Mouse (Mus musculus) adrenal gland, postnatal 4 days (tissue): ENCODE data around the gene Hoxa9. TPM values are rescaled to one million over a fixed set of nuclear protein-coding genes. Genes with fewer than 3 reads are reported as not detected.
A peak's percentile ranks its signal among the peaks of the same experiment; 100 is the strongest.

Source experiments
- DNase-seq, 2 experiments: peaks; one replicate each; pipeline ENCODE4 v3.0.0; 2021 to 2022; ENCODE audit warnings: low spot score in 2 of 2, mixed read lengths in 2 of 2
- microRNA-seq: library from miRNA; unstranded; fragments of <30 nt; microRNA quantifications from one replicate; pipeline ENCODE4 v1.2.0, GENCODE M21; 2021
- total RNA-seq, 2 experiments: library from RNA; stranded (reverse); gene quantifications; 2 replicates each; pipeline ENCODE4 v1.2.3; 2021

Gene Hoxa9
- total RNA-seq, 2 experiments from 2014 or later: 4.5 to 14.6 TPM

GRCm38 (mm10) chr6:52185222-52185621, 45.7 kb downstream of the Hoxa9 start:
- DNase-seq: no peak

DNA sequence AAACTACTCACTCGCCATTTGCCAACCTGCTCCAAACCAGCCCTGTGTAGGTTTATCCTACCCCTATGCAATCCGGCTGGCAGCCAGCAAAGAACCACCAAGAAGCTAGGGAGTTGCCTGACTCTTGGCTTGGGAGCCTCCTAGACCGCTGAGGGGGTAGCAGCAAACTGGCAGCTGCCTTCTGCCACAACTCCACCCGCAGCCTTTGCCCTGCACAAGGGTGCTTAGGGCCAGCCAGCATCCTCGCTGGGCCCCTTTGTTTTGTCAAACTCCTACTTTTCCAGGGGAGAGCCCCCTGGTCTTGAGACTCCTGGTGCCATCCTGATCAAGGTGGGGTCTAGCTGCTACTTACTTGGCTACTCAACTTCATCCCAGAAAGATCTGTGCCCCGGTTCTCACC, 46.2 kb downstream of the Hoxa9 start:
- no peak for DNase-seq

DNA sequence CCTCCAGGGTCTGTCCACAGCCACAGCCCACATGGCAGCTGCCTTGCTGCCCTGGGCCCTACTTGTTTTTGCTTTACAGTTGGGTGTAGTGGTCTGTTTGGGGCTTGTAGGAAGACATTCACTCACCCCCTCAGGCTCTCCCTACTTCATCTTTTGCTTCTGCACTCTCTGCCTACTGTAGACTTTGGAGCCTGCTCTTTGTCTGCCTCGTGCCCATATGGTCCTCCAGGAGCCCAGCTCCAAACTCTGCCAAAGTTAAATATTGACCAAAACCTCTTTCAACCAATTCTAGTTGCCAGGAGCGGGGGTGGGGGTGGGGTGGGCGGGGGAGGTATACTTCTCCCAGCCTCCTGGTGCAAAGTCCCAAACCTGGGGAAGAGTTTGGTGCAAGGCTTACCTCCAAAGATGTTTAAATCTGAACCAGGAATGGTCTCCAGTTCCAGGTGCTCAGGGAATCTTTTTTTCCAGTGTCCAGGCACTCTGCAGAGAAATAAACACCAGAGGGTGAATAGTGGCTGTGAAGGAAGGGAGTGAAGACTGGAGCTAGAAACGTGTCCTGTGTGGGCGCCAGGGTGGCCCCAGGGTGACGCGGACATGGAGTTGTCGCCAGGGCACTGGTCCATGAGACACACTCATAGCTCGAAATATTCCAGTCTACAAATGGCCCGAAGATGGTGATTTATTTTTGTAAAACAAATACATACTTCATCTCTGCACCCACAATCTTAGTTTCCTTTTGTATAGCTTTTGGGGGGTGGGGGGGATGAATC, 47.4 kb downstream of the Hoxa9 start:
- DNase-seq: no peak

DNA sequence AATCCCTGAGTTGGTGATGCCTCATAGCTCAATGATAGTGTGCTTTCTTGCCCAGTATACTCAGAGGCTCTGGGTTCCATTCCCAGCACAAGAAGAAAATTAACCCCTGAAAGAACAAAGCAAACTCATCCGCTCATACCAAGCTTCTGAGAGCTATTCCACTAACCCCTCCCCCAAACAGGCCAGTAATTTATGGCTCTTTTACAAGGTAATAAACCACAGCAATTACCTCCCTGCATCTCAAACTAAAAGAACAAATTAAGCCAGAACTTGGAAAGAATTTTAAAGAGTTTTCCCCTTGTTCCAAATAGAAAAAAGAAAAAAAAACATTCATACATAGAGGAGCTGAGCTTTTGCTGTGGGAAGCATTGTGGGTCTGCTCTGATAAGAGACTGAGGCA, 48.1 kb downstream of the Hoxa9 start:
- DNase-seq: no peak

- no peak for DNase-seq
Measured at GRCm38 (mm10) chr6:52182030-52182429, 48.9 kb downstream of the Hoxa9 start.

- no peak for DNase-seq
Measured at GRCm38 (mm10) chr6:52180726-52181125, 50.2 kb downstream of the Hoxa9 start.

DNA sequence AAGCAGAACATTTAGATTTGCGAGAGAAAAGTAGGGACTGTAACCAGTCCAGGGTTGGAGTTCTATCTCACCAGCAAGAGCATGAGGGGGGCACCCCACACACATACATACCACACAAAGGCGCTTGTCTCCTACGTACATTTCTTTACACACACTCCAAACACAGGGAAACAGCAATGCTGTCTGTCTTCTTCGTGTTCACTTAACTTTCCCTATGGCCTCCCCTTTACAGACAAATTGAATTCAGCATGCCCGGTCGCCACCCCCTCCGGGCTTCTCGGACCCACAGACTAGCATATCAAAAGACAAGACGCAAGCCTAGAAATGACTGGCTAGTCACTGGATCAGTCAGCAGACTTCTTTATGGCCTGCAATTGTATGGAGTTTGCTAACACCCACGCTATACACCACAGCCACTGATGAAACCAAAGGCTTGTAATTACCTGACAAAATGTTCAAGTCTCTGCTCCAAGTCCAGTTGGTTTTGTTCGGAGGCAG, 50.6 kb downstream of the Hoxa9 start:
- DNase-seq: no peak

DNA sequence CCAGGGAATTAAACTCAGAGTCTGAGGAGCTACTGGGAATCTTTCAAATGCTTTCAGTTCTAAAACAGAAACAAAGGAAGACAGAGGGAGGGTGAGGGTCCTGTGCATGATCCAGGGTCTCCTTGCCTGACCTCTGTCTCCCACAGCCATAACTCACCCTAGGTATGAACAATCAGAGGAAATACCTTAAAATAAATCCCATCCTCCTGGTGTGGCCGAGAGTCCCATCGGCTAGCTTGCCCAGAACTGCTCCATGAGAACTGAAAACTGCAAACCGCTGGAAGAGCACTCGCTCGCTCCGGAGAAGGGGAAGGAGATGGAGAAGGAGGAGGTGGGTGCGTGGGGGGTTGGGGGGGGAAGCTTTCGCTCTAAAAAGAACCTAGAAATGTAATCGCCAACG, 51.2 kb downstream of the Hoxa9 start:
- no peak for DNase-seq

- DNase-seq: no peak
Measured at GRCm38 (mm10) chr6:52178918-52179665, 51.8 kb downstream of the Hoxa9 start.

GRCm38 (mm10) chr6:52177806-52178205, 53.1 kb downstream of the Hoxa9 start:
- no peak for DNase-seq

DNA sequence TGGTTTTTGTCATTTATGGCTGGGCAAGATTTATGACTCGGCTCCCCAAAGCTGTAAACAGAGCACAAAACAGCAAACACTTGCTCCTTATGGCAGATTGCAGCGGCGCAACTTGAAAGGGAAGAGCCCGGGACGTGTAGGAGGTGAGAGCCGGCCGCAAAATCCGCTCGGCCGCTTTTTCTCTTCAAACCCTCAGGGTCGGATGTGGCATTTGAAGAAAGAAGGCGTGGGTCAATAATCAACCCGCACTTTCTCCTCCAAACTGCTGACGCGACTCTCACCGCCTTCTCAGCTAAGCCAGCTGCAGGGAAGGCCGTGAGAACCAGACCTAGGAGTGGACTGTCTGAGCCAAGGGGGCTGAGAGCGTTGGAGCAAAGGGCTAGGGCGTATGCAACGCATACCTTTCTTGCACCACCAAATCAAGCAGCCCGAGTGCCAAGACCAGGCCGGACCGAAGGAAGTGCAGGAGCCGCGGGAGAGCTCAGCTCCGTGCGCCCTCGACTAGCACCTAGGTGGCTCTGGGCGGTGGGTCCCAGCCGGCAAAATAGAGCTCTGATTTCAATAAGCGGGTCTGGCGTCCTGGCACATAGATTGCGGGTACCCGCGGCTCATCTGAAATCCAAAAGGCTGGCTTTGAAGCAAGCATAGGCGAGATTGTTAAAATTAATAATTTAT, 53.7 kb downstream of the Hoxa9 start, which contains the start of gene 5730596B20Rik:
Gene 5730596B20Rik, plus strand, starts transcription at position 438 of the 675 bp plus-strand sequence.
- no peak for DNase-seq

- no peak for DNase-seq
Measured at GRCm38 (mm10) chr6:52176391-52176790, 54.5 kb downstream of the Hoxa9 start.

DNA sequence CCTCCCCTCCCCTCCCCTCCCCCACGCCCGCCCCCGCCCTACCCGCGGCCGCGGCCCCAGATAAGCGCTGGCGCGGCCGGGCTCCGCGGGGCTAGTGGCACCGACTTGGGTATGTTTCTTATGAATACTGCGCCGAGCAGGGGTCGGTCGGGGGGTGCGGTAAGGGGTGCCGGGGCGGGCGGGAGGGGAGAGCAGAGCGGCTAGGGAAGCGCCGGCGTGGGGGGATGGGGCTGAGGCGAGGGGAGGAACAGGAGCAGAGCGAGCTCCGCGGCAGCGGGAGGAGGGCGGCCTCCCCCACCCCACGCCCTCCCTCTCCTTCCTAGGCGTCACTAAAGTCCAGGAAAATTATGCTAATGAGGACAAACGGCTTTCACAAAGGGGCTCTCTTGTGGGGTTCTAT, 55.0 kb downstream of the Hoxa9 start:
- DNase-seq: no peak

DNA sequence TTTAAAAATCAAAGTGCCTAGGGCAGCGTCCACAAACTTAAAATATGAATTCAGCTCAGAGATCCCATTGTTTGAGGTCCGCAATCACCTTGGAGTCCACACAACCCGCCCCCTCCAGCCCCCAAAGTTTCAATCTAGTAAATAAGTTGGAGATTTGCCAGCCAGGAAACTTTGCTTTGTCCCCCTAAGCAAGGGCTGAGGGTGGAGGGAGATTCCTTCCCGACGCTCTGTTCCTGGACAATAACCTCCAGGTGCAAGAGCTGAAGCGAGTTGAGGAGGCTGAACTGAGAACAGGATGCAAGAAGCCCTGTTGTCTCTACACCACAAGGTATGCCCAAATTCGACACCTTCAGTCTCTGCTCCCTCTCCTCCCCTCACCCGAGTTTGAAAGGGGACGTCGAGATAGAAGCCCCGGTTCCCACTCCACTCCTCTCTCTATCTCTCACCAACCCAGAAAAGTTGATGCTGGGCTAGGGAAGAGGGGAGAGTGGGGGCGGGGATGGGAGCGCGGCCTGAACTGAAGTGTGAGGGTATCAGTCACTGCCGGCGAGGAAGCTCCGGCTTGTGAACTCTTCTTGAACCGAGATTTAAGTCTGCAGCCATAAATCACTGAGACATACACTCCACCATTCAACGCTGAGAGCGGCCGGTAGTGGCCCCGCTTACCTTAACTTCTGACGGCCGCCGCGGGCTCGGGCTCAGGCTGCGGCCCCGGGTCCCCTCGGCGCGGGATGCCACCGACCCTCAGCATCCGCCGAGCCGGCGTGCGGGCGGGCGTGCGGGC, 55.7 kb downstream of the Hoxa9 start:
- DNase-seq: no peak

DNA sequence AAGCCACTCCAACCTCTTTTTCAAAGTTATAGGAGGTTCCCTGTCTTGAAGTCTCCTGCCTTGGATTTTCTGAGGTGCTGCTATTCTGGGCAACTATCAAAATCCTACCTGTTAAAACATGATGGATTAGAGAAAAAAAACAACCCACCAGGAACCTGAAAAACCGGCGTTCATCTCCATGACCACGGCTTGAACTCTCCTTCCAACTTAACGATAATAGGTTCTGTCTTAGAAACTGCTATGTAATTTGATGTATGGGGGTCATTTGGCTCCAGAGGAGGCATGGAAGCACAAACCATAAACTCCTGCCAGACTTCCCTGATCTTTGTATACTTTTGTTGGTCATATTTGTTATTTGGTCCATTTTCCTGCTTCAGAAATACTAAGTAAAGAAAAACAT, 57.2 kb downstream of the Hoxa9 start:
- no peak for DNase-seq

Small RNA genes within 50 kb of the gene (microRNA-seq; reads per million reads assigned to microRNA genes)
- gene Mir196b: 2,446 reads per million, percentile 86 among the genes with 10 or more reads in this experiment

Other genes starting within 250 kb of the Hoxa9 start
- 10 to 100 TPM; 42.5 to 46.4 TPM for gene Skap2, start 218.5 kb downstream of the Hoxa9 start, total RNA-seq
- gene Hoxa1, start 72.8 kb downstream of the Hoxa9 start, total RNA-seq: 1 to 10 TPM; 1.2 to 1.4 TPM
- gene Hoxa2, start 66.3 kb downstream of the Hoxa9 start, total RNA-seq: 1 to 10 TPM; 5.3 to 6.2 TPM
- gene 5730596B20Rik, start 53.6 kb downstream of the Hoxa9 start, total RNA-seq: 1 to 10 TPM; 1.0 to 1.6 TPM
- gene Hoxa4, start 39.3 kb downstream of the Hoxa9 start, total RNA-seq: 1 to 10 TPM; 6.5 to 7.3 TPM
- gene Hoxa5, start 26.5 kb downstream of the Hoxa9 start, total RNA-seq: 10 to 100 TPM; 25.9 TPM
- 10 to 100 TPM in 1 of 2 experiments, 1 to 10 TPM in 1; 6.7 to 10.6 TPM for gene Hoxa6, start 22.4 kb downstream of the Hoxa9 start, total RNA-seq
- gene Hoxa3, start 17.8 kb downstream of the Hoxa9 start, total RNA-seq: 10 to 100 TPM; 13.3 to 15.6 TPM
- gene Gm28308, start 17.8 kb downstream of the Hoxa9 start, total RNA-seq: 1 to 10 TPM; 2.3 to 4.1 TPM
- 10 to 100 TPM; 25.1 to 28.1 TPM for gene Hoxa7, start 9.2 kb downstream of the Hoxa9 start, total RNA-seq
- gene Hoxa10, start 9.8 kb upstream of the Hoxa9 start, total RNA-seq: 10 to 100 TPM in 1 of 2 experiments, under 1 TPM in 1; 0.87 to 11.1 TPM
- gene Hoxa11, start 14.7 kb upstream of the Hoxa9 start, total RNA-seq: 1 to 10 TPM in 1 of 2 experiments, not detected in 1; 3.0 TPM
- not detected for gene Hoxa13, start 29.8 kb upstream of the Hoxa9 start, total RNA-seq
- not detected for gene Evx1, start 82.4 kb upstream of the Hoxa9 start, total RNA-seq